Mouse (Mus musculus) embryonic facial prominence, embryonic 15.5 days (tissue): Measurements from ENCODE around the gene Hnrnpf. TPM values are rescaled to one million over a fixed set of nuclear protein-coding genes. Genes with fewer than 3 reads are reported as not detected.

Source experiments
- ATAC-seq: fragments of 200-750 bp; cut with Nextera tagmentation; 2 replicates; pipeline ENCODE4 v1.8.0; 2017; ENCODE audit warnings: low read depth, moderate TSS enrichment; ENCODE audit not compliant: insufficient number of reproducible peaks, low FRiP score, low TSS enrichment
- H3K27ac ChIP-seq: fragments of 300-500 bp; sonication (generic); replicated peaks from 2 replicates; pipeline ENCODE4 v1.5.1; 2015; ENCODE audit warnings: mild to moderate bottlenecking, inconsistent platforms
- H3K27me3 ChIP-seq: fragments of 300-500 bp; sonication (generic); 2 replicates; pipeline ENCODE4 v1.6.1; 2015; ENCODE audit warnings: inconsistent platforms
- H3K36me3 ChIP-seq: fragments of 300-500 bp; sonication (generic); 2 replicates; pipeline ENCODE4 v1.6.1; 2015; ENCODE audit warnings: mild to moderate bottlenecking, inconsistent platforms
- H3K4me1 ChIP-seq: fragments of 300-500 bp; sonication (generic); 2 replicates; pipeline ENCODE4 v1.6.1; 2015; ENCODE audit warnings: inconsistent platforms
- H3K4me2 ChIP-seq: fragments of 300-500 bp; sonication (generic); replicated peaks from 2 replicates; pipeline ENCODE4 v1.6.1; 2015; ENCODE audit warnings: mild to moderate bottlenecking, inconsistent platforms
- H3K4me3 ChIP-seq: fragments of 300-500 bp; sonication (generic); replicated peaks from 2 replicates; pipeline ENCODE4 v1.5.1; 2015; ENCODE audit warnings: mild to moderate bottlenecking, inconsistent platforms
- H3K9ac ChIP-seq: fragments of 300-500 bp; sonication (generic); 2 replicates; pipeline ENCODE4 v1.6.1; 2015; ENCODE audit warnings: inconsistent platforms
- H3K9me3 ChIP-seq: fragments of 300-500 bp; sonication (generic); replicated peaks from 2 replicates; pipeline ENCODE4 v1.6.1; 2016; ENCODE audit warnings: inconsistent platforms
- WGBS: fragments of 180-500 bp; shearing (Covaris S2); methylation state at CpG from one replicate; pipeline ENCODE4 v1.1.7; 2015; 5-methylcytosine and 5-hydroxymethylcytosine counted together
- microRNA-seq: library from miRNA; unstranded; fragments of <30 nt; microRNA quantifications from one replicate; pipeline ENCODE4, GENCODE M21; 2016; ENCODE audit warnings: borderline number of aligned reads
- polyA plus RNA-seq: library from polyadenylated mRNA; unstranded; fragments of >200 nt; fragmentation: Nextera tagmentation; extraction: Ambion mirVana; gene quantifications from 2 replicates; pipeline ENCODE4 v1.2.1, GENCODE M21; 2015

Hnrnpf gene
- polyA plus RNA-seq, 1 experiment from 2014 or later, result 585 TPM

DNA sequence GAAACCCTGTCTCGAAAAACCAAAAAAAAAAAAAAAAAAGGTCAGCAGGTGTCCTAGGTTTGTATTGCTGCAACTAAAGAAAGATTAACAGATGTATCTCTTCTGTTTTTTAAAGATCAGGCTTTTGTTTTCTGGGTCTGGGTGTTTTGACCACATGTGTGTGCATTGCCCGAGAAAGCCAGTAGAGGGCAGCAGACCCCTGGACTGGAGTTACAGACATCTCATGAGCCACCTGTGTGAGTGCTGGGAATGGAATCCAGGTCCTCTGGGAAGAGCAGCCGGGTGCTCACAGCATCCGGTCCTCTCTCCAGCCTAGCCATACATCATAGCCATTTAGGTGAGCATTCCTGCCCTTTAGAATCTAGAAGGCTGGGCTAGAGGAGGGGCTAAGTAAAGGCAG is 52.2 kb downstream of the Hnrnpf start:
- no peak overlapping the region for H3K4me3 ChIP-seq
- H3K27ac ChIP-seq, result no peak overlapping the region
- H3K27me3 ChIP-seq, result no peaks in the 10 kb centered on the region
- no peaks in the 10 kb centered on the region for H3K4me1 ChIP-seq
- H3K4me2 ChIP-seq, result no peak overlapping the region
- no peak overlapping the region for H3K9ac ChIP-seq
- no peaks in the 10 kb centered on the region for H3K36me3 ChIP-seq
- ATAC-seq, result no peak
- WGBS, result 84% methylated on average over 4 of the region's 4 CpGs
- H3K9me3 ChIP-seq, result no peaks in the 10 kb centered on the region

DNA sequence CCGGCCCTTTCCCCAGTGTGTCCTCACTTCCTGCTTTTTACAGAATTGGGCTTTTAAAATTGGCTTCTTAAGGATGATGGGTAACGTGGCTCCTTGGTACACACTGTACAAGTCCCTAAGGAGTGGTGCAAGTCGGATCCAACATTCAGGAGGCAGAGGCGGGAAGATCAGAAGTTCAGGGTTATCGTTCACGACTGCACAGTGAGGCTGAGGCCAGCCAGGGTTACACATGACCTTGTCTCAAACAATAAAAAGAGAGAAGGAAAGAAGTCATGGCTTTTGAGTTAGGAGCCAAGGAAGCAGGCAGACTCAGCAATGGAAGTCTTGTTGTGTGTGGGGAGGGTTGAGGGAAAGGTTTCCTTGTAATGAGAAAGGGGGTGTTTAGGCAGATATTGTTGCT is 56.0 kb downstream of the Hnrnpf start:
- Histone ChIP-seq H3K4me1 (no peaks in the 10 kb centered on the region), H3K9ac (no peak overlapping the region), H3K27ac (no peak overlapping the region), H3K27me3 (no peaks in the 10 kb centered on the region), H3K4me2 (no peak overlapping the region), H3K36me3 (no peaks in the 10 kb centered on the region), H3K4me3 (no peak overlapping the region), H3K9me3 (no peaks in the 10 kb centered on the region)
- WGBS, result 64% methylated on average over 6 of the region's 6 CpGs
- no peak for ATAC-seq

DNA sequence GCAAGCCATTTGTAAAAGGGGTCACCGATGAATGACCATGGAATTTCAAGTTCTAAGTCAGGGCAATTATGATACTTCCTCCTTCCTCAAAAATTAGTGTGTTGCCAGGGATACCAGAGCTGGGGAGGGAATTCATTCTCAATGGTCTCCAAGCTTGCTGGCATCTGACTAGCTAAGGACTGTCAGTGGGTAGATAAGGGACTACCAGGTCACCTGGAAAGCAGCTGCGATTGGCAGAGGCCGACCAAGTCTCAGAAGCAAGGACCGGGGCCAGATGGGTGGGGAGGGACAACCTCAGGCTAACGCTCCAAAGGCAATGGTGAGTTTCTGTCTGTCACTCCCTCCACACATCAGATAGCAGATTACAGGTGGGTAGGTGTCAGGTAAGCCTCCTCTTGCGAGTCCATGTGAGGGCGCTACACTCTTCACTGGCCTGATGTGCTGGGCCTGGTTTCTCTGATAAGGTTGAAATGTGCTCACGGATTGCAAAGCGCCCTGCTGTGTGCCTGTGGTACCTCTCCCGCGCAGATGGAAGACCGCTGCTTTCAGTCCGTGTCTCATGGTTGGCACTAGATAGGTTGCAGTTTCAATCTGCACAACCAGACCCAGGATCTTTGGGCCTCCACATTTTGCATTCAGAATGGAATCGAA is 56.9 kb downstream of the Hnrnpf start:
- H3K4me2 ChIP-seq, result no peak overlapping the region
- no peaks in the 10 kb centered on the region for H3K9me3 ChIP-seq
- no peaks in the 10 kb centered on the region for H3K4me1 ChIP-seq
- 26% methylated on average over 14 of the region's 14 CpGs for WGBS
- no peak overlapping the region for H3K27ac ChIP-seq
- H3K9ac ChIP-seq, result no peak overlapping the region
- no peak for ATAC-seq
- H3K4me3 ChIP-seq, result no peak overlapping the region
- H3K36me3 ChIP-seq, result no peaks in the 10 kb centered on the region
- no peaks in the 10 kb centered on the region for H3K27me3 ChIP-seq

DNA sequence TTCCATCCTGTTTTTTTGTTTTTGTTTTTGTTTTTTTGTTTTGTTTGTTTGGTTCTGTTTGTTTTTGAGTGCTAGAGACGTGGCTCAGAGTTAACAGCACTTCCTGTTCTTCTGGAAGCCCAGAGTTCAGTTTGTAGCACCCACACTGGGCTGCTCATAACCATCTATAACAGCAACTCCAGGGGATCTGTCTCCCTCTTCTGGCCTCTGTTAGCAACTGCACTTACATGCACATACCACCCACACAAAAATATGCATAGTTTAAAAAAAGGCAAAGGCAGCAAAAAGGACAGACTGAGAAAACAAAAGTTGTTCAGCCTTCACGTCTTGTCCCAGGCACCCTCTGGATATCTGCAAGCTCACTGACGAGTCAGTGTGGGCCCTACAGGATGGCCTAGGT is 63.1 kb downstream of the Hnrnpf start:
- ATAC-seq, result no peak
- H3K36me3 ChIP-seq, result no peaks in the 10 kb centered on the region
- no peak overlapping the region for H3K4me2 ChIP-seq
- no peaks in the 10 kb centered on the region for H3K4me1 ChIP-seq
- H3K4me3 ChIP-seq, result no peak overlapping the region
- no peaks in the 10 kb centered on the region for H3K27me3 ChIP-seq
- no peak overlapping the region for H3K9ac ChIP-seq
- H3K9me3 ChIP-seq, result no peaks in the 10 kb centered on the region
- WGBS, result 81% methylated on average over 3 of the region's 3 CpGs
- no peak overlapping the region for H3K27ac ChIP-seq

DNA sequence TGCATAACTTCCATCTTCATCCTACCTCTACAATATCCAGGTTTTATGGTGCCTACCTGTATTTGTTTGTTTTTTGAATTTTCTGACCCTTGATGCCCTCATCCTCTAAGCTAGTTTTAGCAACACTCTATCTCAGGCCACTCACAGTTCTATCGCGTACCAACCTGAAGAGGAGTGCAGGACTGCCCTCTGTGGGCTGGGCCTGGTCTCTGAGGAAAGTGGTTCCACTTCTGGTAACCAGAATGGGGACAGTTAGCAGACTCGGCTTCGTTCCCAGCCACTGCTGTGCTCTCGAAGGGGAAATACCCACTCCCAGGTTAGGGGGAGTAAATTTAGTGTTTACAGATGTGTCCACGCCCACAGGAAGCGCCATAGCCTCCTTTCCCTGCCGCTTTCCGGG is 66.6 kb downstream of the Hnrnpf start:
- Histone ChIP-seq H3K27me3 (no peaks in the 10 kb centered on the region), H3K4me1 (no peaks in the 10 kb centered on the region), H3K36me3 (no peaks in the 10 kb centered on the region), H3K27ac (no peak overlapping the region), H3K4me3 (no peak overlapping the region), H3K4me2 (no peak overlapping the region), H3K9me3 (no peaks in the 10 kb centered on the region), H3K9ac (no peak overlapping the region)
- ATAC-seq, result no peak
- 36% methylated on average over 9 of the region's 9 CpGs for WGBS

Small RNA genes within 50 kb of the gene (microRNA-seq; reads per million reads assigned to microRNA genes)
- gene Gm25535, result not detected

Other genes starting within 250 kb of the Hnrnpf start
- gene Zfp637, start 59.1 kb upstream of the Hnrnpf start, polyA plus RNA-seq, result 123 TPM in 2 replicates
- gene Zfp239, start 38.2 kb upstream of the Hnrnpf start, polyA plus RNA-seq, result 7.6 and 9.8 TPM in 2 replicates
- gene Fxyd4, start 37.4 kb downstream of the Hnrnpf start, polyA plus RNA-seq, result 3.4 and 4.4 TPM in 2 replicates
- gene Rasgef1a, start 111.1 kb downstream of the Hnrnpf start, polyA plus RNA-seq, result 0.64 and 0.73 TPM in 2 replicates
- gene Csgalnact2, start 238.8 kb downstream of the Hnrnpf start, polyA plus RNA-seq, result 16.8 and 17.4 TPM in 2 replicates